Mouse (Mus musculus) midbrain, embryonic 13.5 days (tissue): ENCODE measurements around the gene Rrm1. TPM values are rescaled to one million over a fixed set of nuclear protein-coding genes. Genes with fewer than 3 reads are reported as not detected.

ENCODE experiments used
- ATAC-seq: fragments of 200-750 bp; cut with Nextera tagmentation; 2 replicates; pipeline ENCODE4 v1.8.0; 2017; ENCODE audit warnings: mild to moderate bottlenecking, moderate TSS enrichment, moderate library complexity
- H3K27ac ChIP-seq: fragments of 300-500 bp; sonication (generic); 2 replicates; pipeline ENCODE4 v1.5.1; 2015; ENCODE audit warnings: inconsistent platforms, mild to moderate bottlenecking, moderate library complexity
- H3K27me3 ChIP-seq: fragments of 300-500 bp; sonication (generic); 2 replicates; pipeline ENCODE4 v1.6.1; 2015; ENCODE audit warnings: mild to moderate bottlenecking, inconsistent platforms
- H3K36me3 ChIP-seq: fragments of 300-500 bp; sonication (generic); 2 replicates; pipeline ENCODE4 v1.6.1; 2015; ENCODE audit warnings: mild to moderate bottlenecking, inconsistent platforms
- H3K4me1 ChIP-seq: fragments of 300-500 bp; sonication (generic); replicated peaks from 2 replicates; pipeline ENCODE4 v1.6.1; 2015; ENCODE audit warnings: inconsistent platforms
- H3K4me2 ChIP-seq: fragments of 300-500 bp; sonication (generic); replicated peaks from 2 replicates; pipeline ENCODE4 v1.6.1; 2015; ENCODE audit warnings: moderate library complexity, mild to moderate bottlenecking, inconsistent platforms
- H3K4me3 ChIP-seq: fragments of 300-500 bp; sonication (generic); replicated peaks from 2 replicates; pipeline ENCODE4 v1.5.1; 2015; ENCODE audit warnings: mild to moderate bottlenecking, inconsistent platforms
- H3K9ac ChIP-seq: fragments of 300-500 bp; sonication (generic); replicated peaks from 2 replicates; pipeline ENCODE4 v1.6.1; 2015; ENCODE audit warnings: mild to moderate bottlenecking, inconsistent platforms
- H3K9me3 ChIP-seq: fragments of 300-500 bp; sonication (generic); 2 replicates; pipeline ENCODE4 v1.6.1; 2016; ENCODE audit warnings: mild to moderate bottlenecking, inconsistent platforms
- WGBS: fragments of 180-500 bp; shearing (Covaris S2); methylation state at CpG from one replicate; pipeline ENCODE4 v1.1.7; 2015; 5-methylcytosine and 5-hydroxymethylcytosine counted together
- polyA plus RNA-seq: library from polyadenylated mRNA; unstranded; fragments of >200 nt; fragmentation: Nextera tagmentation; extraction: Ambion mirVana; gene quantifications from 2 replicates; pipeline ENCODE4 v1.2.1, GENCODE M21; 2015

The Rrm1 gene
- polyA plus RNA-seq, 1 experiment from 2014 or later = 86.3 TPM

GRCm38 (mm10) chr7:102434344-102434743, 7.2 kb upstream of the Rrm1 start:
- WGBS = 89% methylated on average over 2 of the region's 2 CpGs
- Histone ChIP-seq H3K9ac (no peak overlapping the region), H3K27ac (no peak overlapping the region), H3K4me3 (no peak overlapping the region), H3K9me3 (no peaks in the 10 kb centered on the region), H3K4me1 (no peaks in the 10 kb centered on the region), H3K36me3 (peaks cover 3% of the 10 kb centered on the region; the same call in 1 of the 2 replicates), H3K4me2 (no peak overlapping the region), H3K27me3 (peaks cover 13% of the 10 kb centered on the region; the same call in 1 of the 2 replicates)
- ATAC-seq = no peak

GRCm38 (mm10) chr7:102440822-102441656, 456 bp upstream of the Rrm1 start:
- peaks cover 14% of the 10 kb centered on the region for H3K36me3 ChIP-seq
- H3K27me3 ChIP-seq = peaks cover 18% of the 10 kb centered on the region
- H3K4me1 ChIP-seq = peaks cover 24% of the 10 kb centered on the region
- 53% methylated on average over 15 of the region's 15 CpGs for WGBS
- 0 out of 2 replicates have a peak overlapping the region, but pooled peaks have one; percentile 69 for H3K27ac ChIP-seq
- no peak overlapping the region for H3K9ac ChIP-seq
- H3K4me3 ChIP-seq = peak overlapping the region; percentile 89
- H3K4me2 ChIP-seq = peak overlapping the region; percentile 39
- peak; percentile 49 for ATAC-seq
- no peaks in the 10 kb centered on the region for H3K9me3 ChIP-seq

- 0% methylated on average over 4 of the region's 4 CpGs for WGBS
- ATAC-seq = no peak
- peak overlapping the region; percentile 79 for H3K4me2 ChIP-seq
- peaks cover 18% of the 10 kb centered on the region for H3K27me3 ChIP-seq
- H3K4me1 ChIP-seq = peaks cover 24% of the 10 kb centered on the region
- peak overlapping the region; percentile 89 for H3K4me3 ChIP-seq
- H3K27ac ChIP-seq = no peak overlapping the region; the same call in 1 of the 2 replicates
- H3K9me3 ChIP-seq = no peaks in the 10 kb centered on the region
- H3K9ac ChIP-seq = peak overlapping the region; percentile 85
- H3K36me3 ChIP-seq = peaks cover 27% of the 10 kb centered on the region
Observed at GRCm38 (mm10) chr7:102442432-102442831, 937 bp downstream of the Rrm1 start.

DNA sequence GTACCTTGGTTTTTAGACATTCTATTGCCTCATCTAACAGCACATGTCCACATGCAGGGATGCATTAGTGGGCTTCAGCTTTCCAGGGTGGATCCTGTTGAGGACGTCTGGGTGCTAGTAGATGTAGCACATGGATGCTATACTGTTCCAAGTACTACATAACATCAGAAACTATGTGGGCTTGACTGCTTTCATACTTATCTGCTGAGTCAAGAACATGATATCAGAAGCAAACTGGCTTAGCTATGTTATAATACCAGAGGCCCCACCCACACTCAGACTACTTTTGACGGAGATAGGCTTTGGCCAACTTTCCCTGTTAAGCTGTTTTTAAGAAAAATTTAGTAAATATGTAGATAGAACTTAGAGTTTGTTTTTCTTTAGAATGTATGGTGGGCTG, 2.8 kb downstream of the Rrm1 start:
- peaks cover 39% of the 10 kb centered on the region for H3K36me3 ChIP-seq
- peaks cover 5% of the 10 kb centered on the region for H3K27me3 ChIP-seq
- no peak for ATAC-seq
- WGBS = 93% methylated on average over 2 of the region's 2 CpGs
- no peak overlapping the region for H3K4me2 ChIP-seq
- peaks cover 24% of the 10 kb centered on the region for H3K4me1 ChIP-seq
- no peak overlapping the region for H3K27ac ChIP-seq
- no peak overlapping the region for H3K4me3 ChIP-seq
- H3K9me3 ChIP-seq = no peaks in the 10 kb centered on the region
- H3K9ac ChIP-seq = no peak overlapping the region

DNA sequence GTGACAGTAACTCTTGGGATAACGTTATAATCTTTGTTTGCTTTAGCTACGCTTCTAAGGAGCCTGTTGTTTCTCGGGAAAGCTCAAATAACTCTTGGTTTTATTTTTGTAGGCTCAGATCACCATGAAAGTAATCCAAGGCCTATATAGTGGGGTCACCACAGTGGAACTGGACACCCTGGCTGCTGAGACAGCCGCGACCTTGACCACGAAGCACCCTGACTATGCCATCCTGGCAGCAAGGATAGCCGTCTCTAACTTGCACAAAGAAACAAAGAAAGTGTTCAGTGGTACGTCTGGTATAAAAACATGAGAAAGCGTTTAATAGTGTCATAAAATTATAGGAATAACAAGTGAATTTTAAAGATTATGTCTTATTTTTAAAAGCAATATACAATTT, 4.9 kb downstream of the Rrm1 start:
- Histone ChIP-seq H3K4me2 (no peak overlapping the region), H3K9ac (no peak overlapping the region), H3K36me3 (peaks cover 57% of the 10 kb centered on the region), H3K4me3 (no peak overlapping the region), H3K4me1 (peaks cover 24% of the 10 kb centered on the region), H3K9me3 (no peaks in the 10 kb centered on the region), H3K27me3 (no peaks in the 10 kb centered on the region), H3K27ac (no peak overlapping the region)
- WGBS = 96% methylated on average over 9 of the region's 9 CpGs
- no peak for ATAC-seq

DNA sequence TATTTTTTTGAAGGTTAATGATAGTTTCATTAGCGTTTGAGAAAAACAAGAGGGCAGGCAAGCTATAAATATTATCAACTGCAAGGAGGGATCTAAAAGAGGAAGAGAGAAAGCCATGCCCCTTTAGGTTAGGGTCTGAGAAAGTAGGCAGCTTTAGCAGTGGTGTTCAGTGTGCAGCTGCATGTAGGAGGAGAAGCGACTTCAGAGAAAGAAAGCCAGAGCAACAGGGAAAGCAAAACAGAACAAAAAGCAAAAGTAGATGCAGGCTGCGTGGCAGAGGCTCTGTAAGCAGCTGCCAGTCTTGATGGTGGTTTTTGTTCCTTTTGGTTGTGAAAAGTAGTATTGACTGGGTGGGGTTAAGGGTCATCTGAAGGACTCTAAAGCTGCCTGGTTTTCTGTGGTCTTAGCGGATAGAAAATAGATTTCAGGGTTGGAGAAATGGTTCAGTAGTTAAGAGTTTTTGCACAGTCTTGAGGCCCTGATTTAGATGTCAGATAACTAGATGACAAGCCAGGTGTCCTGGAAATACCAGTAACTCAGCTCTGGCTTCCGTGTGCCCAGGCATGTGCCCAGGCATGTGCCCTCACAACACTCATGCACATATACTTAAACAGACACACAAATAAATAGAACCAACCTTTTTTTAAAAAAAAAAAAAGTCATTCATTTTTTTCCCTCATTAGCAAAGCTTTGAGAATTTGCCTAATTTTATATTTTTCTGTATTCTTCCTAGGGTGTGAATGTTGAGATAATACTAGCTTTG, 17.3 kb downstream of the Rrm1 start:
- WGBS = 77% methylated on average over 5 of the region's 5 CpGs
- H3K36me3 ChIP-seq = peaks cover 85% of the 10 kb centered on the region
- H3K4me3 ChIP-seq = no peak overlapping the region
- ATAC-seq = no peak
- no peak overlapping the region for H3K4me2 ChIP-seq
- no peaks in the 10 kb centered on the region for H3K9me3 ChIP-seq
- H3K27ac ChIP-seq = no peak overlapping the region
- no peak overlapping the region for H3K9ac ChIP-seq
- H3K27me3 ChIP-seq = no peaks in the 10 kb centered on the region
- H3K4me1 ChIP-seq = no peaks in the 10 kb centered on the region

DNA sequence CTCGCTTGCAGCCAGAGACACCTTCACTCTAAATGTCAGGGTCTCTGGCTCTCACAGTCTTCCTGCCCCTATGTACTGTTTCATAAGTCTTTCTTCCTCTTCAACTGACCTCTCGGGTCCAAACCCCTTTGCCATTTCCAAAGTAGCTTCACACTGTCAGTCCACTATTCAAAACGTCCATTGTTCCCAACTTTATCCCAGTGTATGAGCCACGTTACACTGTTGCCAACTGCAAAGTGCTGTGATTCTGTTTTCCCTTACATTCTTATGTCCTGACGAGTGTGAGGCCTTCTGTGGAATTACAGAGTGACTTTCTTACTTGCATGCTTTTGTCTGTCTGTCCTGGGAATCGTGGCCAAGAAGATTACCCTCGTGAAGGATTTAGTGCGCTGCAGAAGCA, 26.1 kb downstream of the Rrm1 start:
- no peak overlapping the region for H3K4me2 ChIP-seq
- no peaks in the 10 kb centered on the region for H3K9me3 ChIP-seq
- H3K9ac ChIP-seq = no peak overlapping the region
- no peaks in the 10 kb centered on the region for H3K27me3 ChIP-seq
- ATAC-seq = no peak
- H3K4me1 ChIP-seq = no peaks in the 10 kb centered on the region
- H3K4me3 ChIP-seq = no peak overlapping the region
- no peak overlapping the region for H3K27ac ChIP-seq
- peaks cover 69% of the 10 kb centered on the region for H3K36me3 ChIP-seq
- 85% methylated on average over 8 of the region's 8 CpGs for WGBS

- H3K9ac ChIP-seq = no peak overlapping the region
- H3K4me1 ChIP-seq = no peaks in the 10 kb centered on the region
- H3K4me2 ChIP-seq = no peak overlapping the region
- no peaks in the 10 kb centered on the region for H3K9me3 ChIP-seq
- WGBS = 80% methylated on average over 5 of the region's 5 CpGs
- peaks cover 21% of the 10 kb centered on the region for H3K36me3 ChIP-seq
- no peaks in the 10 kb centered on the region for H3K27me3 ChIP-seq
- no peak overlapping the region for H3K4me3 ChIP-seq
- H3K27ac ChIP-seq = no peak overlapping the region
- no peak for ATAC-seq
Observed at GRCm38 (mm10) chr7:102472675-102473074, 31.2 kb downstream of the Rrm1 start.

DNA sequence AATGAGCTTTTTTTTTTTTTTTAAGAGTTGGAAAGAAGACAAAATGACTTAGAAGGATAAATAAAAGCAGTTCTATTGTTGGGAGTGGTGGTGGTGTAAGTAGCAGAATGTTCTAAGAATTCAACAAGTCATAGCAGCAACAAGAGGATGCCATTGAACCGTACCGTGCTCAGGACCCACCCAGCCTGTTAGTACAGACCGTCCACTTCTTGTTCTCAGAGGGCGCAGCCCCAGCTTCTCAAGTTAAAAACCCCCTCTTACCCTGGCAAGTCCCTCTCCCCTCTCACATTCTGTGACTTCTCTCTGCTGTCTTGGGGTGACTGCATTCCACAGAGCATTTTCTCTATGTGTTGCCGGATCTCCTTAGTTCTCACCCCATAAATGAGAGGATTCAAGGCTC, 35.1 kb downstream of the Rrm1 start:
- Histone ChIP-seq H3K4me3 (no peak overlapping the region), H3K9ac (no peak overlapping the region), H3K4me2 (no peak overlapping the region), H3K27me3 (no peaks in the 10 kb centered on the region), H3K36me3 (no peaks in the 10 kb centered on the region; the same call in 1 of the 2 replicates), H3K27ac (no peak overlapping the region), H3K4me1 (no peaks in the 10 kb centered on the region), H3K9me3 (no peaks in the 10 kb centered on the region)
- whole genome bisulfite sequencing = 98% methylated on average over 5 of the region's 5 CpGs
- no peak for ATAC-seq

- Histone ChIP-seq H3K4me1 (no peaks in the 10 kb centered on the region), H3K36me3 (no peaks in the 10 kb centered on the region; the same call in 1 of the 2 replicates), H3K4me2 (no peak overlapping the region), H3K9ac (no peak overlapping the region), H3K4me3 (no peak overlapping the region), H3K9me3 (no peaks in the 10 kb centered on the region), H3K27ac (no peak overlapping the region), H3K27me3 (no peaks in the 10 kb centered on the region)
- no peak for ATAC-seq
- WGBS = 68% methylated on average over 11 of the region's 11 CpGs
Observed at GRCm38 (mm10) chr7:102477377-102477776, 35.9 kb downstream of the Rrm1 start.

DNA sequence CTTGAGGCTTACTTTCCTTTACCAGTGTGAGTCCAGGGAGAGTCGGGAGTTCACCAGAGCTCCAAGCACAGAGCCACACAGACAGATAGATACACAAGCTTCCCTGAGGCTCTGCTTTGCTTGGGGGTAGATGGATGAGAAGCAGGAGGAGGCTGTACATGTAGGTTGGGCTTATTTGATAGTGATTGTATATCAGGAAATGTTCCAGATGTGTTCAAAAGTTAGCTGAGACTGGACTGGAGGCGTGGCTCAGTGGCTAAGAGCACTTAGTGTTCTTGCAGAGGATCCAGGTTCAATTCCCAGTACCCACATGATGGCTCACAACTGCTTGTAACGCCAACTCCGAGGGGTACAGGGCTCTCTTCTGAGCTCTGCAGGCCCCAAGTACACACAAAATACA, 36.9 kb downstream of the Rrm1 start:
- Histone ChIP-seq H3K4me1 (no peaks in the 10 kb centered on the region), H3K27me3 (no peaks in the 10 kb centered on the region), H3K4me3 (no peak overlapping the region), H3K9ac (no peak overlapping the region), H3K4me2 (no peak overlapping the region), H3K9me3 (no peaks in the 10 kb centered on the region), H3K27ac (no peak overlapping the region), H3K36me3 (no peaks in the 10 kb centered on the region; the same call in none of the 2 replicates)
- ATAC-seq = no peak
- WGBS = 92% methylated on average over 4 of the region's 4 CpGs

DNA sequence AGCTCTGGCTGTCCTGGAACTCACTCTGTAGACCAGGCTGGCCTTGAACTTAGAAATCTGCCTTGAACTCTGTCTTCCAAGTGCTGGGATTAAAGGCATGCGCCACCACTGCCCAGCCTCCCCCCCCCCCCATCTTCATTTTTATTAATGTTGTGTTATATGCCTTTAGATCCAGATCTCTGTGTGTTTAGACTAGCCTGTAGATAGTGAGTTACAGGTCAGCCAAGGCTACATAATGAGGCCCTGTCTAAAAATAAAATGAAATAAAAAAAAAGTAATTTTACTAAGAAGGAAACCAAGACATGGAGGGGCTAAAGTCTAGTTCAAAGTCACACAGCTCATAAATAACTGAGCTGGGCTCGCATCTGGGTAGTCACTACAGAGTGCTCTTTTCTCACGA, 37.4 kb downstream of the Rrm1 start:
- Histone ChIP-seq H3K4me2 (no peak overlapping the region), H3K9ac (no peak overlapping the region), H3K4me1 (no peaks in the 10 kb centered on the region), H3K4me3 (no peak overlapping the region), H3K36me3 (no peaks in the 10 kb centered on the region; the same call in none of the 2 replicates), H3K27me3 (no peaks in the 10 kb centered on the region), H3K27ac (no peak overlapping the region), H3K9me3 (no peaks in the 10 kb centered on the region)
- no peak for ATAC-seq
- 90% methylated on average over 3 of the region's 3 CpGs for WGBS
